Mouse (Mus musculus) cortical plate, adult 2 months (tissue): Measurements from ENCODE around the gene Prl2a1. TPM values are rescaled to one million over a fixed set of nuclear protein-coding genes. Genes with fewer than 3 reads are reported as not detected.
"Not testable (repeated sequence)": the region's sequence is repeated elsewhere in the genome, so short reads cannot be mapped to it uniquely, and the experiment has no call there.

Experiments used
- H3K27ac ChIP-seq: fragments of 200-500 bp; 2 replicates; pipeline ENCODE4 v1.5.1; 2012; ENCODE audit warnings: low read length, control low read depth, inconsistent platforms; ENCODE audit not compliant: insufficient read depth
- H3K4me1 ChIP-seq: fragments of 200-500 bp; 2 replicates; pipeline ENCODE4 v1.6.1; 2011; ENCODE audit warnings: low read length; ENCODE audit not compliant: control insufficient read depth, insufficient read depth
- H3K4me3 ChIP-seq: fragments of 200-500 bp; 2 replicates; pipeline ENCODE4 v1.5.1; 2011; ENCODE audit warnings: mild to moderate bottlenecking, low read length, control low read depth; ENCODE audit not compliant: insufficient read depth
- CTCF ChIP-seq: fragments of 200-500 bp; IDR thresholded peaks from 2 replicates; pipeline ENCODE4 v1.5.1; 2011; ENCODE audit warnings: mild to moderate bottlenecking, control low read depth, low read length; ENCODE audit not compliant: insufficient read depth; ENCODE audit errors: extremely low read depth
- POLR2A ChIP-seq: fragments of 200-500 bp; IDR thresholded peaks from 2 replicates; pipeline ENCODE4 v1.6.1; 2011; ENCODE audit warnings: mild to moderate bottlenecking, low read length, control low read depth; ENCODE audit not compliant: insufficient read depth; ENCODE audit errors: extremely low read depth
- polyA plus RNA-seq: library from polyadenylated mRNA; depleted of rRNA; stranded (reverse); fragments of >200 nt; gene quantifications from 2 replicates; pipeline ENCODE4 v1.2.3, GENCODE M21; 2012; rRNA removed

Prl2a1 gene
- not detected in 2 replicates for polyA plus RNA-seq

DNA sequence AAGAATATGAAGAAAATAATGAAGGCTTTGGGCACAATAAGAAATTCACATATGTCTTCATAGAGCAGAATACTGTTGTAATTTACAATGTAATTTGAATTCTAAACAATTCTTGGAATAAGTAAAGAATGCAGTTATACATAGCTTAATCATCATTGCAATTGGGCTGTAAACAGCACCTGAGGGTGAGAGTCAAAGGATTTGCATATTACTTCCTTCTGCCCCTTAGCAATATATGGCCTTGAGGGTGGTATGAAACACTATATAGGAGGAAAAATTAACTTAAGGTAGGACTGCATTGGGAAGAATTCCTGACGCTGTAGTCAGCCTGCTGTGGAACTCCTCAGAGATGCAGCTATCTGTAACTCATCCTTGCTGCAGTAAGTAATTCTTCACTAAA, at the start of gene Prl2a1:
Gene Prl2a1 (plus strand): TSS at position 301 of the 400 bp plus-strand sequence.
- no peak for TF ChIP-seq POLR2A
- no peak for TF ChIP-seq CTCF
- Histone ChIP-seq H3K27ac (no peak within 1 kb of the TSS), H3K4me3 (no peak within 1 kb of the TSS), H3K4me1 (no peaks in the 10 kb centered on the region)

DNA sequence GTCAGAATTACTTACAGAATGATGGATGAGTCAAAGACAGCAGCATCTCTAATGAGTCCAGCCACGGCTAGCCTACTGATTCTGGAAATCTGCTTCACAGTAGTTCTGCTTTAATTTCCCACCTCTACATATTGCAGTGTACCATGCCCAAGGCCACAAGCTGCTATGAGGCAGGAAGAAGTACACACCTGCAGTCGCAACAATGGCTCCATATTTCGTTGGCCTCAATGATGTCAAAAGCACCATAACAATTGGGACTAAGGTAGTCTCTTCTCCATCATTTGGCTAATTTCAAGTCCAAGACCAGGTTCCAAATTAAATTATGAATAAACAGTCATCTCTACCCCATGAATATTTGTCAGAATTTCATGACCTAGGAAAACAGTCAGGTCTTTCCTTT, 20.8 kb upstream of the Prl2a1 start, which contains the start of gene Prl7c1:
Gene Prl7c1 (minus strand): TSS at position 101 of the 400 bp plus-strand sequence.
- not testable (repeated sequence) for H3K4me3 ChIP-seq

DNA sequence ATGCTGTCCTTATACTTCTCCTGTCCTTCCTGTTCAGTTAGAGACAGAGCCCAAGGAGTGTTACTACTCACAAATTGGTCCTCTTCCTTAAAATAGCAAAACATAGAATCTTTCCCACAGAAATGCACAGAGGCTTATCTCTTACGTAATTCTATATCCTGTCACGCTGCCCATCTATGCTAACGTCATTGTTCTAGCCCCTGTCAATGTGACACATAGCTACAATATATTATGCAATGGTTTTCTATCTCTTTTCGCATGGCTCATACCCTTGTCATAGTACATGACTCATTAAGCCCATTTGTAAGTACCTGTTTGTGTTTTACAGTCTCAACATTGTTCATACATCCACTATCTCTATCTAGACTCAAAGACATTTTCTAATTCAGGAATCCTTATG, 2.2 kb upstream of the Prl2a1 start:
- H3K27ac ChIP-seq = no peak overlapping the region
- TF ChIP-seq CTCF = no peak
- TF ChIP-seq POLR2A = no peak
- H3K4me1 ChIP-seq = no peaks in the 10 kb centered on the region
- no peak overlapping the region for H3K4me3 ChIP-seq

More for the DNA sequence above, 20.8 kb upstream of the Prl2a1 start, which contains the start of gene Prl7c1:
- H3K4me1 ChIP-seq, H3K27ac ChIP-seq: not testable (repeated sequence)

DNA sequence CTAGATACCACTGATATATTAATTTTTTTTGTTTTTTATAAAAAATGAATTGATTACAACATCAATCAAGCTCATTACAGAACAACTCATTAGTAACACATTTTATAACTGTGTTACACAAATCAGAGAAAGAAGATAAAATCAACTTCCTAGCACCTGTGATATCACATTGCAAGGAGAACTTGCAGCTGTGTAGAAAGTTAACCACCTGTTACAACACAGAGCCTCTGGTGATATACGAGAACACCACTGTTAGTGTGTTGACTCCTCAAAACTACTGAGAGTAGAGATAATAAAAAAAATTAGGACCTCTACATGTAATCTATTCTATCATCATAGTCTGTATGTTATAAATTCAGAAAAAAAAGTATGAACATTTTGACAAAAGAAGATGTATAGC, 1.3 kb downstream of the Prl2a1 start:
- H3K4me3 ChIP-seq = no peak overlapping the region
- no peaks in the 10 kb centered on the region for H3K4me1 ChIP-seq
- H3K27ac ChIP-seq = no peak overlapping the region
- TF ChIP-seq CTCF = no peak
- TF ChIP-seq POLR2A = no peak

DNA sequence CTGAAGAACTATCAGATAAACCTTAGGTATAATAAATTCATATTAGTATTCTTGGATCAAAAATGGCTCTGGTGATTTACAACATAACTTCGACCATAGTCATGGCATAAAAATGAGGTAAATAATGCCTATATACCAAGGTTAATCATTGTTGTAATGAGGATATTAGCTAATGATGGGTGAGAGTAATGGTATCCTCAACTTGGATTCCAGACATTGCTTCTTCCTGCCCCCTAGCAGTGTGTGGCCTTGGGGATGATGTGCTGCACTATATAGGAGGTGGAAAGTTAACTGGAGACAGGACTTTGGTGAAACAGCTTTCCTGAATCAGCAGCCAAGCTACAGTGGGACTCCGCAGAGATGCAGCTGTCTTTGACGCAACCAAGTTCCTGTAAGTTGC, 47.6 kb downstream of the Prl2a1 start, which contains the start of gene Prl2c1:
Gene Prl2c1 (plus strand): TSS at position 301 of the 400 bp plus-strand sequence.
- no peak for TF ChIP-seq POLR2A
- no peak for TF ChIP-seq CTCF
- H3K4me1 ChIP-seq = no peaks in the 10 kb centered on the region
- H3K4me3 ChIP-seq = no peak within 1 kb of the TSS

More for the DNA sequence above, 47.6 kb downstream of the Prl2a1 start, which contains the start of gene Prl2c1:
- no peak within 1 kb of the TSS for H3K27ac ChIP-seq

Other genes with a start within 250 kb of the Prl2a1 start
- not detected in 2 replicates for gene Prl8a9, start 237.0 kb upstream of the Prl2a1 start, polyA plus RNA-seq
- gene Prl8a1, start 219.5 kb upstream of the Prl2a1 start, polyA plus RNA-seq = not detected in 2 replicates
- gene Prl7b1, start 191.1 kb upstream of the Prl2a1 start, polyA plus RNA-seq = not detected in 2 replicates
- gene Prl7a1, start 159.2 kb upstream of the Prl2a1 start, polyA plus RNA-seq = not detected in 2 replicates
- gene Prl7a2, start 133.6 kb upstream of the Prl2a1 start, polyA plus RNA-seq = 0.08 TPM in 1 of 2 replicates, not detected in the other
- not detected in 2 replicates for gene Prl7d1, start 84.9 kb upstream of the Prl2a1 start, polyA plus RNA-seq
- gene Prl7c1, start 20.9 kb upstream of the Prl2a1 start, polyA plus RNA-seq = not detected in 2 replicates
- not detected in 2 replicates for gene Prl2c1, start 47.7 kb downstream of the Prl2a1 start, polyA plus RNA-seq
- not detected in 2 replicates for gene Prl4a1, start 214.6 kb downstream of the Prl2a1 start, polyA plus RNA-seq